Mouse (Mus musculus): ENCODE data around the gene Zdhhc1. TPM values are rescaled to one million over a fixed set of nuclear protein-coding genes. Genes with fewer than 3 reads are reported as not detected.

Zdhhc1 gene
- polyA plus RNA-seq (2015; fragmentation: Nextera tagmentation; extraction: Ambion mirVana) = 44.0 and 50.9 TPM in 2 replicates

GRCm38 (mm10) chr8:105496439-105497180 lies at the start of gene Zdhhc1:
Gene Zdhhc1 (minus strand): TSS chr8:105496902.
- Histone ChIP-seq H3K9ac (peak within 1 kb of the TSS; percentile 94), H3K4me2 (peak within 1 kb of the TSS; percentile 78), H3K27ac (peak within 1 kb of the TSS; percentile 88), H3K9me3 (no peaks in the 10 kb centered on the region), H3K36me3 (no peaks in the 10 kb centered on the region), H3K27me3 (no peaks in the 10 kb centered on the region), H3K4me3 (peak within 1 kb of the TSS; percentile 71), H3K4me1 (peaks cover 36% of the 10 kb centered on the region)
- whole genome bisulfite sequencing = under 1% methylated on average over 68 of the region's 68 CpGs
- ATAC-seq (ENCODE audit: borderline replicate concordance, extremely low read depth, low FRiP score, low TSS enrichment) = peak; percentile 83

- no peak overlapping the region for H3K9ac ChIP-seq
- H3K4me2 ChIP-seq = no peak overlapping the region
- peak; percentile 43; the same call in 1 of the 2 replicates for ATAC-seq (ENCODE audit: borderline replicate concordance, extremely low read depth, low FRiP score, low TSS enrichment)
Measured at GRCm38 (mm10) chr8:105545249-105545648, 48.5 kb upstream of the Zdhhc1 start.

GRCm38 (mm10) chr8:105544544-105545205 lies 48.0 kb upstream of the Zdhhc1 start:
- 41% methylated on average over 7 of the region's 7 CpGs for WGBS
- H3K9me3 ChIP-seq = no peaks in the 10 kb centered on the region
- no peaks in the 10 kb centered on the region; the same call in 1 of the 2 replicates for H3K36me3 ChIP-seq
- no peak overlapping the region for H3K9ac ChIP-seq
- H3K4me1 ChIP-seq = peaks cover 29% of the 10 kb centered on the region
- peak overlapping the region; percentile 76 for H3K27ac ChIP-seq
- H3K4me3 ChIP-seq = no peak overlapping the region
- no peak overlapping the region for H3K4me2 ChIP-seq
- H3K27me3 ChIP-seq = no peaks in the 10 kb centered on the region
- ATAC-seq (ENCODE audit: borderline replicate concordance, extremely low read depth, low FRiP score, low TSS enrichment) = peak; percentile 73; the same call in 1 of the 2 replicates

More at GRCm38 (mm10) chr8:105545249-105545648, 48.5 kb upstream of the Zdhhc1 start:
- 72% methylated on average over 3 of the region's 3 CpGs for WGBS
- no peaks in the 10 kb centered on the region for H3K27me3 ChIP-seq
- H3K36me3 ChIP-seq = no peaks in the 10 kb centered on the region; the same call in 1 of the 2 replicates
- peak overlapping the region; percentile 76 for H3K27ac ChIP-seq
- no peaks in the 10 kb centered on the region for H3K9me3 ChIP-seq
- peaks cover 29% of the 10 kb centered on the region for H3K4me1 ChIP-seq
- H3K4me3 ChIP-seq = no peak overlapping the region

GRCm38 (mm10) chr8:105543703-105544102 lies 47.0 kb upstream of the Zdhhc1 start:
- no peak overlapping the region for H3K4me2 ChIP-seq
- H3K27ac ChIP-seq = peak overlapping the region; percentile 48
- no peak for ATAC-seq (ENCODE audit: borderline replicate concordance, extremely low read depth, low FRiP score, low TSS enrichment)
- no peaks in the 10 kb centered on the region for H3K27me3 ChIP-seq
- no peak overlapping the region for H3K9ac ChIP-seq
- H3K4me3 ChIP-seq = no peak overlapping the region
- H3K36me3 ChIP-seq = peaks cover 8% of the 10 kb centered on the region
- 20% methylated on average over 1 of the region's 1 CpGs for WGBS
- H3K4me1 ChIP-seq = peaks cover 29% of the 10 kb centered on the region
- H3K9me3 ChIP-seq = no peaks in the 10 kb centered on the region

GRCm38 (mm10) chr8:105542808-105543207 lies 46.1 kb upstream of the Zdhhc1 start:
- Histone ChIP-seq H3K9me3 (no peaks in the 10 kb centered on the region), H3K4me3 (no peak overlapping the region), H3K27ac (no peak overlapping the region), H3K9ac (no peak overlapping the region), H3K27me3 (no peaks in the 10 kb centered on the region), H3K36me3 (peaks cover 15% of the 10 kb centered on the region), H3K4me2 (no peak overlapping the region), H3K4me1 (peaks cover 29% of the 10 kb centered on the region)
- ATAC-seq (ENCODE audit: borderline replicate concordance, extremely low read depth, low FRiP score, low TSS enrichment) = no peak
- 89% methylated on average over 2 of the region's 2 CpGs for WGBS

- no peak overlapping the region for H3K4me3 ChIP-seq
- no peak overlapping the region for H3K9ac ChIP-seq
- H3K27me3 ChIP-seq = no peaks in the 10 kb centered on the region
- H3K9me3 ChIP-seq = no peaks in the 10 kb centered on the region
- H3K4me1 ChIP-seq = peaks cover 29% of the 10 kb centered on the region
- no peak for ATAC-seq (ENCODE audit: borderline replicate concordance, extremely low read depth, low FRiP score, low TSS enrichment)
- peaks cover 17% of the 10 kb centered on the region for H3K36me3 ChIP-seq
- no peak overlapping the region for H3K27ac ChIP-seq
- no peak overlapping the region for H3K4me2 ChIP-seq
- 85% methylated on average over 3 of the region's 3 CpGs for WGBS
Measured at GRCm38 (mm10) chr8:105542032-105542656, 45.4 kb upstream of the Zdhhc1 start.

GRCm38 (mm10) chr8:105538940-105539339 lies 42.2 kb upstream of the Zdhhc1 start:
- no peaks in the 10 kb centered on the region for H3K27me3 ChIP-seq
- 75% methylated on average over 4 of the region's 4 CpGs for WGBS
- no peaks in the 10 kb centered on the region for H3K9me3 ChIP-seq
- no peak overlapping the region for H3K9ac ChIP-seq
- peaks cover 10% of the 10 kb centered on the region; the same call in 1 of the 2 replicates for H3K4me1 ChIP-seq
- no peak for ATAC-seq (ENCODE audit: borderline replicate concordance, extremely low read depth, low FRiP score, low TSS enrichment)
- H3K4me3 ChIP-seq = no peak overlapping the region
- no peak overlapping the region for H3K27ac ChIP-seq
- peaks cover 29% of the 10 kb centered on the region for H3K36me3 ChIP-seq
- H3K4me2 ChIP-seq = no peak overlapping the region

- Histone ChIP-seq H3K4me2 (no peak overlapping the region), H3K36me3 (peaks cover 29% of the 10 kb centered on the region), H3K4me3 (no peak overlapping the region), H3K9me3 (no peaks in the 10 kb centered on the region), H3K27me3 (no peaks in the 10 kb centered on the region), H3K9ac (no peak overlapping the region), H3K27ac (no peak overlapping the region), H3K4me1 (peaks cover 24% of the 10 kb centered on the region)
- WGBS = 90% methylated on average over 6 of the region's 6 CpGs
- no peak for ATAC-seq (ENCODE audit: borderline replicate concordance, extremely low read depth, low FRiP score, low TSS enrichment)
Measured at GRCm38 (mm10) chr8:105537011-105537677, 40.4 kb upstream of the Zdhhc1 start.

- ATAC-seq (ENCODE audit: borderline replicate concordance, extremely low read depth, low FRiP score, low TSS enrichment) = no peak
- Histone ChIP-seq H3K4me3 (no peak overlapping the region), H3K4me1 (peaks cover 25% of the 10 kb centered on the region), H3K36me3 (peaks cover 29% of the 10 kb centered on the region), H3K27ac (no peak overlapping the region), H3K9ac (no peak overlapping the region), H3K9me3 (no peaks in the 10 kb centered on the region), H3K27me3 (no peaks in the 10 kb centered on the region), H3K4me2 (no peak overlapping the region)
- 82% methylated on average over 3 of the region's 3 CpGs for WGBS
Measured at GRCm38 (mm10) chr8:105536546-105536945, 39.8 kb upstream of the Zdhhc1 start.

- Histone ChIP-seq H3K4me2 (no peak overlapping the region), H3K36me3 (peaks cover 33% of the 10 kb centered on the region), H3K27ac (peak overlapping the region; percentile 93), H3K9me3 (no peaks in the 10 kb centered on the region), H3K4me3 (no peak overlapping the region), H3K4me1 (peaks cover 25% of the 10 kb centered on the region), H3K9ac (no peak overlapping the region), H3K27me3 (no peaks in the 10 kb centered on the region)
- 0% methylated on average over 1 of the region's 1 CpGs for WGBS
- peak; percentile 93 for ATAC-seq (ENCODE audit: borderline replicate concordance, extremely low read depth, low FRiP score, low TSS enrichment)
Measured at GRCm38 (mm10) chr8:105533892-105534329, 37.2 kb upstream of the Zdhhc1 start.

- 6% methylated on average over 2 of the region's 2 CpGs for WGBS
- no peak overlapping the region for H3K4me2 ChIP-seq
- peak overlapping the region; percentile 93 for H3K27ac ChIP-seq
- peak; percentile 90 for ATAC-seq (ENCODE audit: borderline replicate concordance, extremely low read depth, low FRiP score, low TSS enrichment)
- no peaks in the 10 kb centered on the region for H3K27me3 ChIP-seq
- no peaks in the 10 kb centered on the region for H3K9me3 ChIP-seq
- H3K36me3 ChIP-seq = peaks cover 28% of the 10 kb centered on the region
- H3K4me1 ChIP-seq = peaks cover 25% of the 10 kb centered on the region
- no peak overlapping the region for H3K9ac ChIP-seq
- no peak overlapping the region for H3K4me3 ChIP-seq
Measured at GRCm38 (mm10) chr8:105533439-105533838, 36.7 kb upstream of the Zdhhc1 start.
